Mouse (Mus musculus): ENCODE results near the gene Rae1.

Gene Rae1

DNA sequence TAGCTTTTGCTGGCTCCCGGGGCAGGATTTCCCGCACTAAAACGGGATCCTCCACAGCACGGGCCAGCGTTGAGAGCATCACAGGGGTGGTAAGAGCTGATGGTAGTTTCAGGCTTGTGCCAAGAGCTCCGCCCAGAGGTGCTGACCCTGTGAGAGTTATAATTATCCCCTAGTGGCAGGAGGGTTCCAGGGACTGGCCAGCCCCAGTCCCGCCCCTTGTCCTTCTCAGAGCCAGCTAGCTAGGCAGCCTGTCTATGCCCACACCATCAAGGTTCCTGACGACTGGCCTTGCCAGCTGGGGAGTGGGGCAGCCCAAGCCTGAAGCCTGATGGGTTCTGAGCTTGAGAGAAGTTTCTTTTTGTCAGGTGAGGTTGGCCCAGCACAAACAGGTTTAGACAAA lies 18.7 kb downstream of the Rae1 start:
- TF ChIP-seq GATA4 (IDR thresholded peaks at IDR 0.05; ENCODE audit: insufficient replicate concordance, low read length) = no peak

DNA sequence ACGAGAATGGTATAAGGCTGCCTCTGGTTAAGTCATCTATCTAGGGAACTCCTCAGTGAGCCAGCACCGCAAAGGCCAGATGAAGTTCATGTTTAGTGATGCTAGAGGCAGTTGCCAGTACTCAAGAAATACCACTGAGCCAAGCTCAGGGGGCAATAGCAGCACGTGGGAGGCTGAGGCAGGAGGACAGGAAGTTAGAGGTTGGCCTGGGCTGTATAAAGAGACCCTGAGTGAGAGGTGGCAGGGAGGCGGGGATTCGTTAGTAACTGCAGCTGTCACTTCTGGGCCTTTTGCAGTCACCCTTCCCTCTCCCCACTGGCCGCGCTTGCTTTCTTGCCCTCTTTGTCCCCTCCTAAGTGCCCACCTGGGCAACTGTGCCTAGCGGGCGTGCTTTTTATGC lies 19.4 kb downstream of the Rae1 start:
- no peak for TF ChIP-seq GATA4 (IDR thresholded peaks at IDR 0.05; ENCODE audit: insufficient replicate concordance, low read length)

DNA sequence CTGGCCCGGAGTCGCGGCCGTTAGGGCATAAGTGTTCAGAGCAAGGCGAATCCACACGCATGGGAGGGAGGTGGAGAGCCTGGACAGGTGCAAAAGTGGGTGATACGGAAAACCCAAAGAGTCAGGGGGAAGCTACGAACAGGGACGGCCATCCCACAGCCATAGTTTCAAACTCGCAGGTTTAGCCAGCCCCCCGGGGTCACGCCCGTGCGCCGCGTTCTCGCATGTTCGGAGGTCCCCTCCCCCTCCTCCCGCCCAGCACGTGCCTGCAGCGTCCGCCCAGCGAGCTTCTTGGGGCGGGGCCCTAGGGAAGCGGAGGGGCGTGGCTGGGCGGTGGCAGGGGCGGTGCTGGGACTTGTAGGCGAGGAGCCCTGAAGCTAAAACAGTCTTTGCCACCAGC lies 19.9 kb downstream of the Rae1 start:
- TF ChIP-seq GATA4 (IDR thresholded peaks at IDR 0.05; ENCODE audit: insufficient replicate concordance, low read length) = no peak

DNA sequence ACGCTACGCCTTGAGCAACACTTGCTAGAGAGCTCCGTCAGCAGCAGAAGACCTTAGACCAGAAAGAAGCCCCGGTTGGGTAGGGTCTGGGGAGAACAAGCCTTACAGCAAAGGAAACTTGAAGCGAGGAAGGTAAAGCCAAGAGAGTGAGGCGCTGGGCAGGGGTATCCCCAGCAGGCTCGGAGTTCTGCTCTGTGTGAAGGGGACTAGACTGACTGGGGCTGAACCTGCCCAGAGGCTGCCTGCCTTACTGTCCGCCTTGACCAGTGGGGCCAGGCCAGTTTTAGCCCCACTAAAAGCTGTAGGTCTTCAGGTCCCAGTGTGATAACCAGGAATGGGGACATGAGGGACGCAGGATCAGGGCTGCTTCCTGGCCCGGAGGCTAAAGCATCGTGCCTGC lies 20.5 kb downstream of the Rae1 start, which contains the start of gene Rbm38:
Gene Rbm38, plus strand, starts transcription at position 69 of the 400 bp plus-strand sequence.
- TF ChIP-seq GATA4 (IDR thresholded peaks at IDR 0.05; ENCODE audit: insufficient replicate concordance, low read length) = no peak

DNA sequence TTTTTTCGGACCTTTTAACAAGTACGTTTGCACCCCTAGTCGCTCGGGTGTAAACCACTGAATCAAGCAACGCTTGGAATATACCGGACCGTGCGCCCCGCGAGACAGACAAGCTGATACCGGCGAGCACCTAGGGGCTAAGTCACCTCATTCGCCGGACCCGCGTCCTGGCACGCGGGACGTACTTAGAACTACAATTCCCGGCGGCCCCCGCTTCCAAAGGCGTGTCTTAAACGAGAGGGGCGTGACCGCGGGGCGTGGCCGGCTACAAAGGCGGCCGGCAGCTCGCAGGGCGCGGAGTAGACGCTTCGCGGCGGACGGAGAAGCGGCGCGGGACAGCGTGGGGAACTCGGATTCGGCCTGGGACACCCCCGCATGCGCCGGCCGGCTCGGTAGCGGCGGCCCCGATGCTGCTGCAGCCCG lies 21.7 kb downstream of the Rae1 start:
- TF ChIP-seq GATA4 (IDR thresholded peaks at IDR 0.05; ENCODE audit: insufficient replicate concordance, low read length) = no peak

DNA sequence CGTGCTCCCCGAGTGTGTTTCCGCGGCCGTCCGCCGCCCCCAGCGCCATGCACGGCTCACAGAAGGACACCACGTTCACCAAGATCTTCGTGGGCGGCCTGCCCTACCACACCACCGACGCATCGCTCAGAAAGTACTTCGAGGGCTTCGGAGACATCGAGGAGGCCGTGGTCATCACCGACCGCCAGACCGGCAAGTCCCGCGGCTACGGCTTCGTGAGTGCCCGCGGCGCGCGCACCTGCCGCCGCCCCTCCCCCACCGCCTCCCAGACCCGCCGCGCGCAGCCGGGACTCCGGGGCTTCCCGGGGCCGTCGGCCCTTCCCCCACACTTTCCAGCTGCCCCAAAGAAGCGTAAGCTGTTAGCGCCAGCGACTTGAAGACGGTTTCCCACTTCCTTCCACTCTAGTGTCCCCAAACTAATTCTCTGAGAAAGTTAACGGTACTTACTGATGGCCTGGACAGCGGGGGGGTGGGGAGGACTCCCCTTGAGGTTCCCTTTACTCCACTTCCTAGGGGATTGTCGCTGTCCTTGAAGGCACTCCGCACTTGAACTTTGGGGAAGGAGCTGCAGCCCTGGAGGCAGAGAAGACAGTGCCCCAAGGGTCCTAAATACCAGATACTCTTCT lies 22.3 kb downstream of the Rae1 start:
- no peak for TF ChIP-seq GATA4 (IDR thresholded peaks at IDR 0.05; ENCODE audit: insufficient replicate concordance, low read length)

DNA sequence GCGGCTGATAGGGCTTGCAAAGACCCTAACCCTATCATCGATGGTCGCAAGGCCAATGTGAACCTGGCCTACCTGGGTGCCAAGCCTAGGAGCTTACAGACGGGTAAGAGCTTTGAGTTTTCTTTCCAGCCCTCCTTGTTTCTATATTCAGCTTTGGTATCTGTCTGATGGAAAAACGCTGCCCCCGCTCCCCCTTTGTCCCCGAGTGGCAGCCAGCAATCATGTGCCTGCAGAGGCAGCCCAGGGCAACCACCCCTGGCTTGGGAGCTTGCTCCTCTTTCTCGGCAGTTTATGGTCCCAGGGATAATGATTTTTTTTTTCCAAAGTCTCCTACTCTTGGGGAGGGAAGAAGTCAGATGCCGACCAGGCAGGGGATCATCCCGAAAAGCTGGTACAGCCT lies 22.9 kb downstream of the Rae1 start:
- TF ChIP-seq GATA4 (IDR thresholded peaks at IDR 0.05; ENCODE audit: insufficient replicate concordance, low read length) = no peak

DNA sequence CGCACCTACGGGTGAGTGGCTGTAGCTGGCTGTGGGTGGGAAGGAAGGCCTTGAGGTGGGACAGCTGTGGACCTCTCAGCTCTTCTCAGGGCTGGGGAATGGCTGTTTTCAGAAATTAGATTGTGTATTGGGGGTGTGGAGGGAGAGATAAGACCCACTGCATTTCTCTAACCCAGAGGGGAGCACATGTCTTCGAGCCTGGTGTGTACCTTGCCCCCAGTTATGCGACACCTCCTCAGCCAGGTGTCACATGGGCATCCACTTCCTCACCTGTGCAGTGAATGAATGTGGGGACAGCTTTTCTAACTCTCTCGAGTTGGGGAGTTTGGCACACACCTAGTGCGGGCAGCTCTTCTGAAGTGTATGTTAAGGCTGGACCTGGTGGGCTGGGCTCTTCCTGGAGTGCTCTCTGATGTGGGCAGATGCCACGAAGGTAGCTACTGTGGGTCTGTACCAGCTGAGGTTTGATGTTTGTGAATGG lies 23.5 kb downstream of the Rae1 start:
- no peak for TF ChIP-seq GATA4 (IDR thresholded peaks at IDR 0.05; ENCODE audit: insufficient replicate concordance, low read length)

DNA sequence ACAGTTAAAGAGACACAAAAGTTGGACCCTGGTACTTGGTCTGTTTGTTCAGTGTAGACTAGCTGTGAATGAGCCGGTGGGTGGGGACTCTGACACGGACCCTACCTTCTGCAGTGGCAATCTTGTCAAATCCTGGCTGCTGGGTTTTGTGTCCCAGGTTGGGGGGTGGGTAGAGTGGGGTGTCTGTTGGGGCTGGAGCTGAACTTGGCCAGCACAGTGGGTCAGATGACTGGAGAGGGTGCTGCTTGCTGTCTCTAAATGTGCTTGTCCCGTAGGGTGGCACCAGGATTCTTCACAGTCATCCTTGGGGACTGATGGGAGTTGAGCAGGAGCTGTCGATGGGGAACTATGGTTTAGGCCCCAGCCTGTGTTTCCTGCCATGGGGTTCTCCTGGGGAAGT lies 24.0 kb downstream of the Rae1 start:
- no peak for TF ChIP-seq GATA4 (IDR thresholded peaks at IDR 0.05; ENCODE audit: insufficient replicate concordance, low read length)

DNA sequence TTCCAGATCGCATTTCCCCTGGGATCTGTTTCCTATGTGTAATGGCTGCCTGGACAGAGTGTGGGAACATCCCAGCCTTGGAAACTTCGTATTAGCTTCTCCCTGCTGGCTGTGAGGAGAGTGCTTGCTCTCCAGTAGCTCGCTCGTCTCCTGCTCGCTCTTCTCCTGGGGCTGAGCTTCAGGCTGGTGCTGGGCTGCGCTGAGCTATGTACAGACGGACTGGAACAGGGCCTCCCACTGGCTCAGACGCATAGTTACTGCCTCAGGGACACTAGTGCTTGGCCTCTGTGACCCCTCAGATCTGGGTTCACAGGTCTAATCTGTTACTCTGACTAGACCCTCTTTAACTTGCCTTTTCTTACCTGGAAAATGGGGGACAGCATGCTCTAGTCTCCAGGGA lies 24.5 kb downstream of the Rae1 start:
- no peak for TF ChIP-seq GATA4 (IDR thresholded peaks at IDR 0.05; ENCODE audit: insufficient replicate concordance, low read length)

DNA sequence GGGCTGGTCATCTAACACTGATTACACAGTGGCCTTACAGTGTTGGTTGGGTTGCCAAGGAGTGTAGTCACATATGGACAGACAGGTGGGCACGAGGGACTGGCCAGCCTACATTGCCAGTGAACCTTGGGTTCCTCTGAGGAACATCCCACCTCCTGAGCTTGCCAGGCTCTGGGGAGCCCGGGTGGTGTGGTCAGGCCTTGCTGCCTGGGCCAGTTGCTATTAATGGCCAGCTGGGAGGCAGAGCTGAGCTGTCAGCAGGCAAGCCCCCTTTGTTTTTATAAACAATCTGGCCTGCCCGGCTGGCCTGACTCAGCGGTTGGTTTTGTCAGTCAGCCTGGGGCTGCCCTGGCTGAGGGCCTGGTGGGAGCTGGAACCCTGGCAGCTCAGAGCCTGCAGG lies 25.0 kb downstream of the Rae1 start:
- TF ChIP-seq GATA4 (IDR thresholded peaks at IDR 0.05; ENCODE audit: insufficient replicate concordance, low read length) = no peak

DNA sequence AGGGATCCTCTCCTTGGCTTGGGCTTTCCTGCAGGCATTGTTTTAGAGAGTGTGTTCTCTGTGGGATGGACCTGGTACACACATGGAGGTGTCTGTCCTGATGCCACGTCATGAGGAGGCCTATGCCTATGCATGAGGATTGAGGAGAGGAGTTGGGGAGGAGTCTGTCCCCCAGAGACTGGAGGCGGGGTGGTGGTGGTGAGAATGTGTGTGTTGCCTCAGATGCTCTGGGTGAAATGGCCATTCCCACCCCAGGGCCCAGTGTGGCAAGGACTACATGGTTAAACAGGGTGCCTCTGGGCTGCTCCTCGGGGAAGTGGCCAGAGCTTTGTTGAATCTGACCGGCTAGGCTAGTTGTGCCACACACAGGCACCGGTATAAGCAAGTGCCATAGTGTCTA lies 26.4 kb downstream of the Rae1 start:
- no peak for TF ChIP-seq GATA4 (IDR thresholded peaks at IDR 0.05; ENCODE audit: insufficient replicate concordance, low read length)

DNA sequence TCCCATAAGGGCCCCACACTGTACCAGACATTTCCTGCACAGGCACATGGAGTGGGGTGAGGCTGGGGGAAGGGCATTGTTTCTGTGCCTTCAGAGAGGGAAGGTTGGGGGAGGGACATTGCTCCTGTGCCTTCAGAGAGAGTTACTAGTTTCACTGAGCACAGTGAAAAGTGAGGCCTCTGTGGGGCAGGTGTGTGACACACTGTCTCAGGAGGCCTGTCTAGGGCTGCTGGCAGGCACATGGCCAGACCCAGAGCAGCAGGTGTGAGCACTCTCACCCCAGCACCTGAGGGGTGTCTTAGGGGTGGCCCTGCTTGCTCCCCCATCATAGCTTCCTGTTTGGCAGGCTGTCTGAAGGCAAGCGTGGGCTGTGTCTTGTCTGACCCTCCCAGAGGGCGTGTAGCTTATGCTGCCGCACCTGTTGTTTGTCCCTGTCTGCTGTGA lies 26.8 kb downstream of the Rae1 start:
- TF ChIP-seq GATA4 (IDR thresholded peaks at IDR 0.05; ENCODE audit: insufficient replicate concordance, low read length) = no peak

DNA sequence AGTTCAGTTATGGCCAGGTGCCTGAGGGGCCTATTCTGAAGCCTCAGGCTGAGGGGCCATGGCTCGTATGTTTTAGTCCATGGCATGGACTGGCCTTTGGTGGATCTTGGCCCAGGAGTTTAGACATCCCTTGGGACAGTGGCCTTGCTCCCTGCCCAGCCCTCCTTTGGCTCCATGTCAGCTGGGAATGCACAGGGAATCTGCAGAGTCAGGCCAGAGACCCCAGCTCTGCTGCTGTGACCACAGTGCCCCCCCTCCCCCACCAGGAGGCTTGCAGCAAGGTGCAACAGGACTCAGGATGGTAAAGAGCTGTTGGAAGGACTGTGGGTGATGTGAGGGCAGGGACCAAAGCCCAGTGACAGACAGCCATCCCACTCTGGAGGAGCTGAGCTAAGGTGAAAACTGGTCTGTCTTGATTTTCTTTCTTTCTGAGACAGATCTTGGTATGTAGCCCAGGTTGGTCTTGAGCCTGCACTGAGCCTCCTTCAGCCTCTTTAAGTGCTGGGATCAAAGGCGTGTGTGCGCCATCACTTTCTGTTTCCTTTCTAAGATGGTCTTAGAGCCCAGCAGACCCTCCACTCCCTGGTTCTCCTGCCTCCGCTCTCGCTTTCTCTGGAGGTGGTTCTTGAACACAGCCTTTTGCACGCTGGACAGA lies 27.4 kb downstream of the Rae1 start:
- TF ChIP-seq GATA4 (IDR thresholded peaks at IDR 0.05; ENCODE audit: insufficient replicate concordance, low read length) = no peak

DNA sequence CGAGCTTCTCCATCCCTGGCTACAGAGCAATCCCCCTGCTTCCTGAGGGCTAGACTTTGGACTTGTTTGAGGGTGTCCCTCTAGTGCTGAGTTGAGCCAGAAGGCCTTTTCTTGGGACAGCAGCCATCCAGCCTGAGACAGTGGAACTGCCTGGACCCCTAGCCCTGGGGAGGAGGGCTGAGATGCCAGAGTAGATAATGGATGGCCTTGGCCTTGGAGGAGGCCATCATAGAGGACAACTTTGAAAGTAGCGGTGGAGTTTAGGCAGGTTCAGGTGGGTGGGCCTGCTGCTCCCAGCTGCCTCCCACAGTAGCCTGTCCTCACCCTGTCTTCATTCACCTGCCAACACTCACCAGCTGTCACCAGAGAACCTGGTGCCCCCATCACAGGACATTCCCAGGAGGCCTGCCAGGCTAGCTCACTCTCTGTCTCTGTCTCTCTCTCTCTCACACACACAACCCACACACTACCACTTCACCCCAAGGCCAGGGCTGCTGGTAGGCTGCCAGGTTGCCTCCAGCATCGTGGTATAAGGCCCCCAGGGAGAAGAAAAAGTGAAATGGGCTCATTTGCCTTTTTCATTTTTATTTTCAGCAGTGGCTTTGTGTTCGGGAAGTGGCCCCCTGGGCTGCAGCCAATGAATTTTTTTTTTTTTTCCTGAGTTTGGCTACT lies 28.0 kb downstream of the Rae1 start:
- TF ChIP-seq GATA4 (IDR thresholded peaks at IDR 0.05; ENCODE audit: insufficient replicate concordance, low read length) = no peak

DNA sequence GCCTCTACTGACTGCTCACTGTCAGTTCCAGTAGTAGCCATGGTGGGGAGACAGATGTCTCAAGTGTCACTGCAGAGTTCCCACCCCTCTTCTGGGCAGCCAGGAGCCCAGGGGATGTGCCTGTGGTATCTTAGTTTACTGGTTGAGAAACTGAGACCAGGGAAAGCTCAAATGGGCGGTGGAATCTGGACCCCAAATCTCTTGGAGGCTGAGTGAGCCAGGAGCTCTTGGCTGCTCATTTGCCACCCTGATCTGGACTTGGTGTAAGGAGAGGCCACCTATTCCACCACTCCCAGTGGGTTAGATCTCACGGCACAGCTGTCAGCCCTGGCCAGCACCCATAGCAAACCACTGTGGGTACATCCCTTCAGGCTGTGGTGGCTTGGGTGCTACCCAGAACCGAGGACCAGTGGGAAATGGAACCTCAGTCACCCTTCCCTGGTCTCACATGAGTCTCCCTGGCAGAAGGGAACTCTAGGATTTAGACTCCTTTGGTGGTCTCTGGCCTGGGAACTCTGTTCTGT lies 28.7 kb downstream of the Rae1 start:
- no peak for TF ChIP-seq GATA4 (IDR thresholded peaks at IDR 0.05; ENCODE audit: insufficient replicate concordance, low read length)

Data from liver, adult (tissue).